Mouse (Mus musculus) forebrain, embryonic 13.5 days (tissue): ENCODE data around the gene Nos1ap. TPM values are rescaled to one million over a fixed set of nuclear protein-coding genes. Genes with fewer than 3 reads are reported as not detected.

Experiments used
- ATAC-seq: fragments of 200-750 bp; cut with Nextera tagmentation; 2 replicates; pipeline ENCODE4 v1.8.0; 2017
- H3K27ac ChIP-seq: fragments of 300-500 bp; sonication (generic); 2 replicates; pipeline ENCODE4 v1.5.1; 2015; ENCODE audit warnings: inconsistent platforms, mild to moderate bottlenecking, moderate library complexity
- H3K27me3 ChIP-seq: fragments of 300-500 bp; sonication (generic); 2 replicates; pipeline ENCODE4 v1.6.1; 2015; ENCODE audit warnings: mild to moderate bottlenecking, inconsistent platforms
- H3K36me3 ChIP-seq: fragments of 300-500 bp; sonication (generic); 2 replicates; pipeline ENCODE4 v1.6.1; 2015; ENCODE audit warnings: mild to moderate bottlenecking, inconsistent platforms; ENCODE audit not compliant: poor library complexity, severe bottlenecking
- H3K4me1 ChIP-seq: fragments of 300-500 bp; sonication (generic); 2 replicates; pipeline ENCODE4 v1.6.1; 2015; ENCODE audit warnings: inconsistent platforms
- H3K4me2 ChIP-seq: fragments of 300-500 bp; sonication (generic); 2 replicates; pipeline ENCODE4 v1.6.1; 2015; ENCODE audit warnings: inconsistent platforms, mild to moderate bottlenecking, moderate library complexity
- H3K4me3 ChIP-seq: fragments of 300-500 bp; sonication (generic); 2 replicates; pipeline ENCODE4 v1.5.1; 2015; ENCODE audit warnings: mild to moderate bottlenecking, inconsistent platforms
- H3K9ac ChIP-seq: fragments of 300-500 bp; sonication (generic); 2 replicates; pipeline ENCODE4 v1.6.1; 2015; ENCODE audit warnings: mild to moderate bottlenecking, inconsistent platforms
- H3K9me3 ChIP-seq: fragments of 300-500 bp; sonication (generic); replicated peaks from 2 replicates; pipeline ENCODE4 v1.6.1; 2016; ENCODE audit warnings: inconsistent platforms
- WGBS: fragments of 180-500 bp; shearing (Covaris S2); methylation state at CpG from one replicate; pipeline ENCODE4 v1.1.7; 2015; 5-methylcytosine and 5-hydroxymethylcytosine counted together
- polyA plus RNA-seq: library from polyadenylated mRNA; unstranded; fragments of >200 nt; fragmentation: Nextera tagmentation; extraction: Ambion mirVana; gene quantifications from 2 replicates; pipeline ENCODE4 v1.2.1, GENCODE M21; 2015

Gene Nos1ap
- polyA plus RNA-seq, 1 experiment from 2014 or later: 21.0 TPM

DNA sequence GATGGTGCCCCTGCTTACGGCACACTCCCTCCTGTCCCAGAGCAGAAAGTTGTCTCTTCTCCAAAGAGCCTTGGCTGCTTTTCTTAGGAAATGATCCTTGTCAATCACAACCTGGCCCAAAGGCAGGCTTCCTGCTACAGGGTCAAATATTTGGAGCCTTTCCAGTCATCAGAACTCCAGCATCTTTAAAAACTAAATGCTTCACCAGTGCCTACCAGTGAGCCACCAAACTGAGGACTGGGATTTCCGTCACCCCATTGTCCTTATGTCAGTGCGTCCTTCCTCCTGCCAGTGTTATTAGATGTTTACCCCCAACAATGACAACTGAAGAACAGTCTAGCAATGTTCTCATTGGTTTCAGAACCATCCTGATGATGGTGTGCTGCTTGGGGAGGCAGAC lies 28.9 kb downstream of the Nos1ap start:
- H3K36me3 ChIP-seq: 0 out of 2 replicates have a peak, but pooled peaks cover 6% of the 10 kb centered on the region
- no peak overlapping the region for H3K4me2 ChIP-seq
- WGBS: 85% methylated on average over 3 of the region's 3 CpGs
- H3K4me3 ChIP-seq: no peak overlapping the region
- ATAC-seq: no peak
- H3K4me1 ChIP-seq: no peaks in the 10 kb centered on the region
- H3K27ac ChIP-seq: no peak overlapping the region
- H3K9me3 ChIP-seq: no peaks in the 10 kb centered on the region
- H3K9ac ChIP-seq: no peak overlapping the region
- no peaks in the 10 kb centered on the region for H3K27me3 ChIP-seq

DNA sequence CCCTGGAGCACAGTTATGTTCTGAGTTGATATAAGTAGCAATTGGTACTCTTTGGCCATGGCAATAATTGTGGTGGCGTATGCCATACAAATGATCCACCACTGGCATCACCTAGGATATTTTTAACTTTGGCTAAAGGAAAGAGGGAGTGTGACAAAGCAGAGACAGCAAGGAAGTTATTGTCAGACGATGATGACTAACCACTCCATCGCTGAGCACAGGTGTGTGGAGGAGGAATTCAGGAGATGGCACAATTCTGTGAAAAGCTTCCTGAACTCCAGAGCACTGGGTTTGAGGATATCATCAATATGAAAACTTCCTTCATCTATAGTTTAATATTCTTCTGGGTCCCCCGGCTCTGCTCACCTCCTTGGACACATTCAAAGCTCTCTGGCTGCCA lies 31.7 kb downstream of the Nos1ap start:
- H3K9me3 ChIP-seq: no peaks in the 10 kb centered on the region
- no peak overlapping the region for H3K27ac ChIP-seq
- H3K36me3 ChIP-seq: 0 out of 2 replicates have a peak, but pooled peaks cover 6% of the 10 kb centered on the region
- no peak overlapping the region for H3K4me2 ChIP-seq
- H3K9ac ChIP-seq: no peak overlapping the region
- H3K4me1 ChIP-seq: peaks cover 11% of the 10 kb centered on the region
- WGBS: 98% methylated on average over 4 of the region's 4 CpGs
- ATAC-seq: no peak
- H3K4me3 ChIP-seq: no peak overlapping the region
- H3K27me3 ChIP-seq: no peaks in the 10 kb centered on the region

DNA sequence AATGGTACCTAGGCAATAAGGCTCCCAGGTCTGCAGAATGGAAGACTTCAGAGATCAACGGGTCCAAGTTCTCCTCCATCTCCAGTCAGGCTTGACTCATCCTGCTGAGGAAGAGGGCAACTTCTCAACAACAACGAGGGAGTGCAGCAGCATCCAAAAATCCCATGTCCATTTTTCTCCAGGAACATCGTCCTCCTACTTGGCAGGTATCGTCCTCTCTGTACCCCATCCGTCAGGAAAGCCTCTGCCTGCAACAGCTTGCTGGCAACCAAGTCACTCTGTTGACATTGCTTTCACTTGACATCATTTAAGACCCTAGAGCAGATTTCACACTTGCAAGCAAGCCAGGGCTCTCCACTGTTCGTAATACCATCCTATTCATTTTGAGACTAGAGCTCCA lies 33.0 kb downstream of the Nos1ap start:
- H3K4me1 ChIP-seq: peaks cover 14% of the 10 kb centered on the region
- 0 out of 2 replicates have a peak, but pooled peaks cover 6% of the 10 kb centered on the region for H3K36me3 ChIP-seq
- H3K4me2 ChIP-seq: no peak overlapping the region
- no peak overlapping the region for H3K9ac ChIP-seq
- 92% methylated on average over 6 of the region's 6 CpGs for whole genome bisulfite sequencing
- no peak overlapping the region for H3K27ac ChIP-seq
- no peaks in the 10 kb centered on the region for H3K27me3 ChIP-seq
- H3K4me3 ChIP-seq: no peak overlapping the region
- no peak for ATAC-seq
- no peaks in the 10 kb centered on the region for H3K9me3 ChIP-seq

DNA sequence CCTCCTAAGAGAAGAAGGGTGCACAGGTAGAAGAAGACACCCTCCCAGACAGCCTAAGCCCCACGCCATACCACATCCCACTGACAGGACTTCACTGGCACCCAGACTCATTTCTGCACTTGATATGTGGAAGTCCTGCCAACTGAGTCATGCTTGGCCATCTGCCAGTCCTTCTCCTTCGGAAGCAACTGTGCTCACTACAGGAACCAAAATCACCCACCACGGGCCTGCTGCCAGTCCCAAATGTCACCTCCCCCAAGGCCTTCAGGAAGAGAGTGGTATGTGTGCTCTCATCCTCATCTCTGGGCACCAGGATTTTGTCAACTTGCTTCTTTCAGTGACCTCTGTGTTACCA lies 34.7 kb downstream of the Nos1ap start:
- H3K4me1 ChIP-seq: peaks cover 20% of the 10 kb centered on the region
- H3K4me2 ChIP-seq: no peak overlapping the region
- no peak overlapping the region for H3K4me3 ChIP-seq
- peak; percentile 72 for ATAC-seq
- no peak overlapping the region for H3K27ac ChIP-seq
- 0 out of 2 replicates have a peak, but pooled peaks cover 3% of the 10 kb centered on the region for H3K9me3 ChIP-seq
- H3K36me3 ChIP-seq: 0 out of 2 replicates have a peak, but pooled peaks cover 6% of the 10 kb centered on the region
- no peak overlapping the region for H3K9ac ChIP-seq
- 55% methylated on average over 3 of the region's 3 CpGs for WGBS
- no peaks in the 10 kb centered on the region for H3K27me3 ChIP-seq

DNA sequence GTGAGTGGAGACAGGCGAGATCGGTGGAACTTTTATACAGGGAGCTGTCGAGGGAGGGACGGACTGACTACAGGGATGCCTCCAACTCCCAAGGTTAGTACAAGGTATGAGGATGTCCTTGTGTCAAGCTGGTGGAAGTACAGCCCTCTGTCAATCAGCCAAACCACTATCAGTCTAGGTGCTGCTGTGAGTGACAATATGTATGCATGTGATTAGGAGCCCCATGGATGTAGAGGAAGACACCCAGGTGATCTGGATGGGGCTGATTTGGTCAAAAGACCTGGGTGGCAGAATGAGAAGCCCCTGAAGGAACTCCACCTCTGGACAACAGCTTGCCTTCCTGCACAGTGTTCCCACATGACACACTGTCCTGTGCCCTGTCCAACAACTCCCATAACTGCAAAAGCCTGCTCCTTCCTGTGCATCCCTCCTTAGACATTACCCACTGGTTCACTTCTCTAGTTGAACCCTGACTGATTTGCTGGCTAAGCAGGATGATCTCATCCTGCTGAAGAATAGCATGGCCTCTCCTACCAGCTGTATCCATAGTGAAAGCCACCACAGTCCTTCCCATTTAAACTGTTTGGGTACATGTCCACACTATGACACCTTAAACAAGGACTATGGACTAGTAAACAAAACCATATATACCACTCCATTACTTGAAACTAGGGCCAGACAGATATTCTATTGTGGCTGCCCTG lies 35.3 kb downstream of the Nos1ap start:
- Histone ChIP-seq H3K36me3 (0 out of 2 replicates have a peak, but pooled peaks cover 6% of the 10 kb centered on the region), H3K27ac (no peak overlapping the region), H3K4me2 (no peak overlapping the region), H3K4me3 (no peak overlapping the region), H3K9me3 (0 out of 2 replicates have a peak, but pooled peaks cover 4% of the 10 kb centered on the region), H3K4me1 (peaks cover 20% of the 10 kb centered on the region), H3K27me3 (no peaks in the 10 kb centered on the region), H3K9ac (no peak overlapping the region)
- WGBS: 97% methylated on average over 4 of the region's 4 CpGs
- ATAC-seq: peak; percentile 28; the same call in 1 of the 2 replicates

DNA sequence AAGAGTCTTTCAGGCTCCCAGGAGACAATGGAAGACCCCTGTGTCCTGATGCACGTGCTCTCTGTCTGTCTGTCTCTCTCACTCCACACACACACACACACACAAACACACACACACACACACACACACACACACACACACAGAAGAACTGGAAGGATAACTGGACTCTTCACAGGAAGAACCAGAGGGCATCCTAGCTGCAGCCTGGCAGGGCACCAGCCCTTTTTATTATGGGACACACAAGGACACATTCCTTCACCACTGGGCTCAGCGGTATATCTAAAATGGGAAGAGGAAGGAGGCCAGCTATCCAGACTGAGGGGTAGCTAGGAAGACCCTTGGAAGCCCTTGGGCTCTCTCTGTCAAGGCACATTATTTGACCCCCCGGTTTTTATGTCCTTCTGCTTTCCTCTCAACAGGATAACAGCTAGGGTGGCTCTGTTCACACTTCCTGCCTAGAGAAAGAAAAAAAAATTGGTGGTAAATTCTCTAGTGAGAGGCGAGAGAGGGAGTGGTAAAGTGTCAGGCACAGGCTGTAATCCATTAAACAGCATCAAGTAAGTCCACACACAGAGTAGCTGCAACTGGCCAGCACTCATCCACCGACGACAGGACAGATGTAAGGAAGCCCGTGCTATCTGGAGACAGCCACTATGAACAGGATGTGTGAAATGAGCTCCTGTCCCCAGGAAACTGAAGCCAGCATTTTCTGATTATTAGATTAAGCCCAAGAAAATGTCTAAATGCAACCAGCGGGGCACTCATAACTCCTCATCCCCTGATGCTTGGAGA lies 38.8 kb downstream of the Nos1ap start:
- no peak overlapping the region for H3K4me2 ChIP-seq
- H3K4me3 ChIP-seq: no peak overlapping the region
- no peaks in the 10 kb centered on the region for H3K36me3 ChIP-seq
- peaks cover 33% of the 10 kb centered on the region for H3K4me1 ChIP-seq
- H3K9me3 ChIP-seq: 0 out of 2 replicates have a peak, but pooled peaks cover 4% of the 10 kb centered on the region
- 62% methylated on average over 8 of the region's 8 CpGs for WGBS
- H3K27me3 ChIP-seq: no peaks in the 10 kb centered on the region
- no peak for ATAC-seq
- H3K27ac ChIP-seq: no peak overlapping the region
- no peak overlapping the region for H3K9ac ChIP-seq

DNA sequence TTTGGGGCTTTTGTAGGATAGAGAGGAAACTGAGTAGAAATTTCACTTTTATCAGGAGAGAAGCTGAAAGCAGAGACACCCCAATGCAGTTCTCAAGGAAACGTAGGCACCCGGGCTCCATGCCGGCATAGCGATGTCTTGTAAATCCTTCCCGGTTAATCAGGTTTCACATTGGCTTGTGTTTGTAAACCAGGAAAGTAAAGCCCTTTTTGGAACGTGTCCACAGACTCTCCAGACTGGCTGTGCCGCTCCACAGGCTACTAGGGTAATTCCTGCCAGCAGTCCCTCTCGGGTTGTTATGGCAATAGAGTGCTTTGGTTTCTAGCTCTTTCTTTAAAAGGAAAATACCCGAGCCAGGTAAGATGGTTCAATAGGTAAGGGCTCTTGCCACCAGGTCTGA lies 40.6 kb downstream of the Nos1ap start:
- Histone ChIP-seq H3K36me3 (no peaks in the 10 kb centered on the region), H3K4me1 (peaks cover 22% of the 10 kb centered on the region), H3K9me3 (0 out of 2 replicates have a peak, but pooled peaks cover 4% of the 10 kb centered on the region), H3K4me2 (no peak overlapping the region), H3K4me3 (no peak overlapping the region), H3K9ac (no peak overlapping the region), H3K27ac (peak overlapping the region; percentile 8; the same call in 1 of the 2 replicates), H3K27me3 (no peaks in the 10 kb centered on the region)
- ATAC-seq: peak; percentile 64; the same call in 1 of the 2 replicates
- 47% methylated on average over 9 of the region's 9 CpGs for WGBS

DNA sequence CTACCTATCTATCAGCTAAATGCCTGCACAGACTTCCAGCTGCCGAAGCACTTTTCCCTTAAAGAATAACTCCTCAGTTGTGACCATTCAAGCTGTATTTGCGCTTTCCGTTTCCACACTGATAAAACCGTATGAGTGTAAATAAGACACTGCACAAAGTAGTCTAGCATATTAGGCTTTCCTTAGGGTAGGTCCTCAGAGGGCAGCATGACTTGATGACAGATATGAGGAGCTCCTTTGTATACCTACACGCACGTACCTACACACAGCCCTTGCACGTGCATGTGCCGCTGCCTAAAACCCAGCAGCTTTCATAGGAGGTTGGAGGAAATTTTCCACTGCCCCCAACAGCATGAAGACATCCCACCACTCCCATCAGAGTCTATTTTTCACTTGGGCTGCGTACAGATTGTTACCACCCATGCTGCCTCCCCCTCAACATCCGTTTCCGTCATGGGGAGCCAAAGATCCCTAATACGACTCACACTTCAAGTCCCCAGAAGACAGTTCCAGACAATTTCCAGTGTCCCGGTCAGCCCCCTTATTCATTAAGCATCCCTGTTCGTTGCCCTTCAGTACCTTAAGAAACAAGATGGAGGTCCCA lies 41.4 kb downstream of the Nos1ap start:
- Histone ChIP-seq H3K4me2 (no peak overlapping the region), H3K27ac (no peak overlapping the region)
- WGBS: 90% methylated on average over 14 of the region's 14 CpGs

DNA sequence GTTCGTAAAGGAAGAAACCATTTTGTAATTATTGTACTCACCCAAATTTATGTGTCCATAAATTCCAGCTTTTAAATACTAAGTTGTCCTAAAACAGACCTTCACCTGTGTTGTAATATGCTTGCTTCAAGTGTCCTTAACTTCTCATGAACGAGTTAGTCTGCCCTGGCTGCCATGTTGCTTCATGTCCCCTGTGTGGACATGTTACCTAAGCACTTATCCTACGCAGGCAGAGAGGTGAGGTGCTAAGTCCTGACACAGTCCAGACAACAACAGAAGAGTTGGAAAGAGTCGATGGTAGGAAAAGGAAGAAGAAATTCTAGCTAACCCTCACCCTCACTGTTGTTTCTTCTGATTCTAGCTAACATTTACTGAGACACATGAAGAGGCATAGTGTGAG lies 43.4 kb downstream of the Nos1ap start:
- no peak overlapping the region for H3K27ac ChIP-seq
- no peak for ATAC-seq
- peaks cover 4% of the 10 kb centered on the region; the same call in 1 of the 2 replicates for H3K9me3 ChIP-seq
- no peak overlapping the region for H3K4me2 ChIP-seq
- H3K27me3 ChIP-seq: no peaks in the 10 kb centered on the region
- no peak overlapping the region for H3K9ac ChIP-seq
- peaks cover 17% of the 10 kb centered on the region for H3K4me1 ChIP-seq
- peaks cover 5% of the 10 kb centered on the region; the same call in 1 of the 2 replicates for H3K36me3 ChIP-seq
- H3K4me3 ChIP-seq: no peak overlapping the region
- 88% methylated on average over 4 of the region's 4 CpGs for WGBS

More for the DNA sequence above, 41.4 kb downstream of the Nos1ap start:
- Histone ChIP-seq H3K9me3 (0 out of 2 replicates have a peak, but pooled peaks cover 4% of the 10 kb centered on the region), H3K4me1 (peaks cover 22% of the 10 kb centered on the region), H3K27me3 (no peaks in the 10 kb centered on the region), H3K36me3 (no peaks in the 10 kb centered on the region), H3K4me3 (no peak overlapping the region), H3K9ac (no peak overlapping the region)
- no peak; the same call in 1 of the 2 replicates for ATAC-seq

DNA sequence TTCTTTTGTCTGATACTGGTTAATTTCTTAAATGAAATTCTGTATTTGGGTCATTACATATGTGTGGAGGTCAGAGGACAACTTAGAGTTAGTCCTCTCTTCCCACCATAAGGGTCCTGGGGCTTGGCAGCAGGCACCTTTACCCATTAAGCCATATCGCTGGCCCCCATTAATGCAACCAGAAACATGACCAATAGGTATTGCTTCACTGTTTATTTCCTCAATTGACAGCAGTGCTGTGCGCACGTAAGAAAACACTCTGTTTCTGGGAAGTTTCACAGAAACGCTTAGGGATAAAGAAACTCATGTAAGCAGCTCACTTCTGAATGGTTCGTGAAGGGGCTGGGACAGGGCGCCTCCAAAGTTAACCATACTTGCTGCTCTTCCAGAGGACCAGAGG lies 44.4 kb downstream of the Nos1ap start:
- no peaks in the 10 kb centered on the region for H3K27me3 ChIP-seq
- peaks cover 4% of the 10 kb centered on the region; the same call in 1 of the 2 replicates for H3K9me3 ChIP-seq
- 91% methylated on average over 6 of the region's 6 CpGs for WGBS
- H3K4me1 ChIP-seq: peaks cover 13% of the 10 kb centered on the region
- H3K4me3 ChIP-seq: no peak overlapping the region
- ATAC-seq: no peak
- H3K36me3 ChIP-seq: peaks cover 9% of the 10 kb centered on the region; the same call in 1 of the 2 replicates
- no peak overlapping the region for H3K4me2 ChIP-seq
- H3K27ac ChIP-seq: no peak overlapping the region; the same call in 1 of the 2 replicates
- no peak overlapping the region for H3K9ac ChIP-seq

DNA sequence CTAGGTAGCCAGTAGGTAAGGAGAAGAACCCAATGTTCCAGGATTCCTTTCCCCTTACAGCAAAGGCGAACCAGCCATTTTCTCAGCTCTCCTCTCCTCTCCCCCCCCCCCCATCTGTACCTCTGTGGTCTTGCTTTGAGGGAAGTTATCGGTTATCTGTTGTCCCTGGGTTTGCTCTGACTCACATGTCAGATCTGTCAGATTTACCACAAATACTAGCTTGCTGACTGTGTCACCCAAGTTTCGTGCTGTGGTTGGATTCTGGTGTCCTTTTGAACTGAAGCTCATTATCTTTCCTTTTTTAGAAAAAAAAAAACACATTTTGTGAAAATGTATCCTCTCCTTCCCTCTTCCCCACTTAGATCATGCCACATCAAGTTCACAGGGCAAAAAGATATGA lies 50.2 kb downstream of the Nos1ap start:
- 87% methylated on average over 3 of the region's 3 CpGs for WGBS
- no peak for ATAC-seq
- no peak overlapping the region for H3K4me2 ChIP-seq

More for the DNA sequence above, 50.2 kb downstream of the Nos1ap start:
- peaks cover 9% of the 10 kb centered on the region; the same call in 1 of the 2 replicates for H3K36me3 ChIP-seq
- no peak overlapping the region for H3K9ac ChIP-seq
- no peak overlapping the region for H3K27ac ChIP-seq
- H3K27me3 ChIP-seq: no peaks in the 10 kb centered on the region
- H3K4me3 ChIP-seq: no peak overlapping the region
- no peaks in the 10 kb centered on the region; the same call in 1 of the 2 replicates for H3K9me3 ChIP-seq
- 0 out of 2 replicates have a peak, but pooled peaks cover 4% of the 10 kb centered on the region for H3K4me1 ChIP-seq
